Mouse (Mus musculus): ENCODE results near the gene Pitpnm1. TPM values are rescaled to one million over a fixed set of nuclear protein-coding genes. Genes with fewer than 3 reads are reported as not detected.
A peak's percentile ranks its signal among the peaks of the same experiment; 100 is the strongest.

Gene Pitpnm1
- polyA plus RNA-seq, 1 experiment, result 358 TPM

DNA sequence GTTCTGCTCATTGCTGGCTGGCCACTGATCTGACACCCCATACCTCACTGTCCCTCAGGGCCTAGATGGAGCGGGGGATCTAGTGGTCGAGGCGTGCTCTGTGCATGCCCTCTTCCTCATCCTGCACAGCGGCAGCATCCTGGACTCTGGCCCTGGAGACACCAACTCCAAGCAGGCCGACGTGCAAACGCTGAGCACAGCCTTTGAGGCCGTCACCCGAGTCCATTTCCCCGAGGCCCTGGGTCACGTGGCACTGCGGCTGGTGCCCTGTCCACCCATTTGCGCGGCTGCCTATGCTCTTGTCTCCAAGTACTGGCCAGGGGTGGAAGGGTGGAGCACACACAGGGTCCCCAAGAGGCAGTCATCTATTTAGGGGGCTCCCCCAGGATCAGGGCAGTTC is 6.9 kb downstream of the Pitpnm1 start:
- peaks cover 1% of the 10 kb centered on the region; the same call in 1 of the 2 replicates for H3K4me1 ChIP-seq (ENCODE audit: control insufficient read depth, insufficient read depth, insufficient read length)
- WGBS, result 94% methylated on average over 14 of the region's 14 CpGs
- TF ChIP-seq CTCF (IDR thresholded peaks at IDR 0.05; ENCODE audit: extremely low read depth, insufficient read depth, insufficient read length, insufficient replicate concordance) (no peak), POLR2A (IDR thresholded peaks at IDR 0.05; ENCODE audit: low read depth, low read length) (no peak)
- H3K4me3 ChIP-seq (ENCODE audit: extremely low read depth, insufficient read depth, insufficient read length), result no peak overlapping the region
- H3K36me3 ChIP-seq (ENCODE audit: control insufficient read depth, insufficient read depth, low read length), result peaks cover 50% of the 10 kb centered on the region
- DNase-seq (ENCODE audit: low read depth in 1 of 2, low spot score in 2 of 2), result no peak
- no peak overlapping the region for H3K27ac ChIP-seq (ENCODE audit: insufficient read depth, low read length)
- H3K27me3 ChIP-seq (ENCODE audit: control insufficient read depth, insufficient read depth, low read length), result no peaks in the 10 kb centered on the region

DNA sequence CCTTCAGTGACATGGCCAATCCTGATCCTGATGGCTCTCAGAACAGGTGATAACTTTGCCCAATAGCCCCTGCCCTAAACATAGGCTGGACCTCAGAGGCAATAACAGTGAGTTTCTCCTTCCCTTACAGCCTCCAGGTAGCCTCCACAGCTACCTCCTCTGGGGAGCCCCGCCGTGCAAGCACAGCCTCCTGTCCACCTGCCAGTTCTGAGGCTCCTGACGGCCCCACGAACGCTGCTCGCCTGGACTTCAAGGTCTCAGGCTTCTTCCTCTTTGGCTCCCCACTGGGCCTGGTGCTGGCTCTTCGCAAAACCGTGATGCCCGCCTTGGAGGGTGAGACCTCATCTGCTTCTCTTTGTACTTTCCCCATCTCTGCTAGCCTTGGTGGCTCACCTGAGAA is 8.7 kb downstream of the Pitpnm1 start:
- H3K27me3 ChIP-seq (ENCODE audit: control insufficient read depth, insufficient read depth, low read length), result no peaks in the 10 kb centered on the region
- no peak for DNase-seq (ENCODE audit: low read depth in 1 of 2, low spot score in 2 of 2)
- no peak overlapping the region for H3K27ac ChIP-seq (ENCODE audit: insufficient read depth, low read length)
- H3K4me3 ChIP-seq (ENCODE audit: extremely low read depth, insufficient read depth, insufficient read length), result no peak overlapping the region
- 88% methylated on average over 9 of the region's 9 CpGs for WGBS
- TF ChIP-seq POLR2A (IDR thresholded peaks at IDR 0.05; ENCODE audit: low read depth, low read length) (no peak), CTCF (IDR thresholded peaks at IDR 0.05; ENCODE audit: extremely low read depth, insufficient read depth, insufficient read length, insufficient replicate concordance) (no peak)
- H3K4me1 ChIP-seq (ENCODE audit: control insufficient read depth, insufficient read depth, insufficient read length), result peaks cover 4% of the 10 kb centered on the region; the same call in 1 of the 2 replicates
- peaks cover 52% of the 10 kb centered on the region for H3K36me3 ChIP-seq (ENCODE audit: control insufficient read depth, insufficient read depth, low read length)

DNA sequence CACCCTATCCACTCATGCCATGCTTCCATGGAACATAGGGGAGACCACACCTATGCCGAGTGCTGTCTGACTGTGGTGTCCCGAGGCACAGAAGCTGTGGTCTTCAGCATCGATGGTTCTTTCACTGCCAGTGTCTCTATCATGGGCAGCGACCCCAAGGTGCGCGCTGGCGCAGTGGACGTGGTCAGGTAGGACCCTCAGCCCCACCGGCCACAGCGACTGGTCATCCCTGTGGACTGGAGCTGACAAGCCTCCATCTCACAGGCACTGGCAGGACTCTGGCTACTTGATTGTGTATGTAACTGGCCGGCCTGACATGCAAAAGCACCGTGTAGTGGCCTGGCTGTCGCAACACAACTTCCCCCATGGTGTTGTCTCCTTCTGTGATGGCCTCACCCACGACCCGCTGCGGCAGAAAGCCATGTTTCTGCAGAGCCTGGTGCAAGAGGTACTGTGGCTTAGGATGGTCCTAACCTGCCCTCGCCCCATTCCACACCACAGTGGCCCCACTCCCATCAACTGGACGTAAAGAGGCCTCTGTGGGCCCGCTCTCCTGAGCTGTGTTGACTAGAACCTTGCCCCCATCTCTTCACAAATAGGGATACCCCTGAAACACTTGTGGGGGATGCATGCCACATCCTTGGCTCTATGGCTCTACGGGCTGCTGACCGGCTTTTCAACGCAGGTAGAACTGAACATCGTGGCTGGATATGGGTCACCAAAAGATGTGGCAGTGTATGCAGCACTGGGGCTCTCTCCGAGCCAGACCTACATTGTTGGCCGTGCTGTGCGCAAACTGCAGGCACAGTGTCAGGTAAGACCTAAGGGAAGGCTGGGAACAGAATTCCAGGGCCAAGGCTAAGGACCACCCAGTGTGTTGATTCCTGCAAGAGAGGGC is 12.5 kb downstream of the Pitpnm1 start:
- Histone ChIP-seq H3K27ac (ENCODE audit: insufficient read depth, low read length) (peak overlapping the region; percentile 95), H3K4me3 (ENCODE audit: extremely low read depth, insufficient read depth, insufficient read length) (no peak overlapping the region), H3K4me1 (ENCODE audit: control insufficient read depth, insufficient read depth, insufficient read length) (peaks cover 23% of the 10 kb centered on the region), H3K27me3 (ENCODE audit: control insufficient read depth, insufficient read depth, low read length) (no peaks in the 10 kb centered on the region), H3K36me3 (ENCODE audit: control insufficient read depth, insufficient read depth, low read length) (peaks cover 47% of the 10 kb centered on the region)
- 93% methylated on average over 26 of the region's 26 CpGs for WGBS
- no peak for DNase-seq (ENCODE audit: low read depth in 1 of 2, low spot score in 2 of 2)
- TF ChIP-seq CTCF (IDR thresholded peaks at IDR 0.05; ENCODE audit: extremely low read depth, insufficient read depth, insufficient read length, insufficient replicate concordance), result no peak
- no peak for TF ChIP-seq POLR2A (IDR thresholded peaks at IDR 0.05; ENCODE audit: low read depth, low read length)

DNA sequence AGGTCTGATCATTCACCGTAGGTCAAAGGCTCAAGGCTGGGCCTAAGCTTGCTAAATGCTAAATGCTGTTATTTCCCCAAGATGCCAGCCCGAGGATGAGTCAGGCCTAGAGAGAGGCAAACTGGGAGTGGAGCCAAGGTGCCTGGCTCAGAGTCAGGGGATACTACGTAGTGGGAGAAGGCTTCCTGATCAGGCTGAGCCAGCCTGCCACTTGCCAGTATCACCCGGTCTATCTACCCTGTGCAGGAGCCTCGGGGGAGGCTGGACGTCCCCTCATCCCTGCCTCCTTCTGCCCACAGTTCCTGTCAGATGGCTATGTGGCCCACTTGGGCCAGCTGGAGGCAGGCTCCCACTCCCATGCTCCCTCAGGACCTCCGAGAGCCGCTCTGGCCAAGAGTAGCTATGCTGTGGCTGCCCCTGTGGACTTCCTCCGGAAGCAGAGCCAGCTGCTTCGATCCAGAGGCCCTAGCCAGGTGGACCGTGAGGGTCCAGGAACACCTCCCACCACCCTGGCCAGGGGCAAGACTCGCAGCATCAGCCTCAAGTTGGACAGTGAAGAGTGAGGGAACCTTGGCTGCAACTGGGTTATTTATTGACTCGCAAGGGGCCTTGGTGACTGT is 13.5 kb downstream of the Pitpnm1 start:
- Histone ChIP-seq H3K27me3 (ENCODE audit: control insufficient read depth, insufficient read depth, low read length) (no peaks in the 10 kb centered on the region), H3K4me3 (ENCODE audit: extremely low read depth, insufficient read depth, insufficient read length) (no peak overlapping the region), H3K36me3 (ENCODE audit: control insufficient read depth, insufficient read depth, low read length) (peaks cover 44% of the 10 kb centered on the region), H3K27ac (ENCODE audit: insufficient read depth, low read length) (peak overlapping the region; percentile 95), H3K4me1 (ENCODE audit: control insufficient read depth, insufficient read depth, insufficient read length) (peaks cover 27% of the 10 kb centered on the region)
- peak in 1 of 2 experiments; percentile 35 for DNase-seq (ENCODE audit: low read depth in 1 of 2, low spot score in 2 of 2)
- 6% methylated on average over 13 of the region's 13 CpGs for WGBS
- no peak for TF ChIP-seq CTCF (IDR thresholded peaks at IDR 0.05; ENCODE audit: extremely low read depth, insufficient read depth, insufficient read length, insufficient replicate concordance)
- TF ChIP-seq POLR2A (IDR thresholded peaks at IDR 0.05; ENCODE audit: low read depth, low read length), result no peak

DNA sequence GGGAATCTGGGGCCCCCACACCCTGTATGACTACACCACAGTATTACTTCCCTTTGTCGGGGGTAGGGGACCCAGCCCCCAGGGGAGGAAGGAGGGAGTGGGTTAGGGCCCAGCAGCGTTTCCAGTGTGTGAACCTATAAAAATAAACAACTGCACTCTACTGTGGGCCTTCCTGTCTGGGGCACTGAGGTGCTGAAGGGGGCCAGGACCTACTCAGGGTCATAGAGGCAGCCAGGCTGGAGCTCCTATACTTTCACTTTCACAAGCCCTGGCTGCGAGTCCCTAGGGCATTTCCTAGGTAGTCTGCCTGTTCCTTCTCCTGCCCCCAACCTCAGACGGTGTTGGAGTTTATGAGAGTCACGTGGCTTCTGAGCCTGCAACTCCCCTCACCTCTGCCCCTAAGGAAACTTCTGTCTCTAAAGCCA is 14.0 kb downstream of the Pitpnm1 start:
- Histone ChIP-seq H3K4me3 (ENCODE audit: extremely low read depth, insufficient read depth, insufficient read length) (no peak overlapping the region), H3K36me3 (ENCODE audit: control insufficient read depth, insufficient read depth, low read length) (peaks cover 41% of the 10 kb centered on the region), H3K27ac (ENCODE audit: insufficient read depth, low read length) (peak overlapping the region; percentile 95), H3K27me3 (ENCODE audit: control insufficient read depth, insufficient read depth, low read length) (no peaks in the 10 kb centered on the region), H3K4me1 (ENCODE audit: control insufficient read depth, insufficient read depth, insufficient read length) (peaks cover 27% of the 10 kb centered on the region)
- peak in 1 of 2 experiments; percentile 69 for DNase-seq (ENCODE audit: low read depth in 1 of 2, low spot score in 2 of 2)
- TF ChIP-seq POLR2A (IDR thresholded peaks at IDR 0.05; ENCODE audit: low read depth, low read length) (no peak), CTCF (IDR thresholded peaks at IDR 0.05; ENCODE audit: extremely low read depth, insufficient read depth, insufficient read length, insufficient replicate concordance) (no peak)
- under 1% methylated on average over 5 of the region's 5 CpGs for WGBS

DNA sequence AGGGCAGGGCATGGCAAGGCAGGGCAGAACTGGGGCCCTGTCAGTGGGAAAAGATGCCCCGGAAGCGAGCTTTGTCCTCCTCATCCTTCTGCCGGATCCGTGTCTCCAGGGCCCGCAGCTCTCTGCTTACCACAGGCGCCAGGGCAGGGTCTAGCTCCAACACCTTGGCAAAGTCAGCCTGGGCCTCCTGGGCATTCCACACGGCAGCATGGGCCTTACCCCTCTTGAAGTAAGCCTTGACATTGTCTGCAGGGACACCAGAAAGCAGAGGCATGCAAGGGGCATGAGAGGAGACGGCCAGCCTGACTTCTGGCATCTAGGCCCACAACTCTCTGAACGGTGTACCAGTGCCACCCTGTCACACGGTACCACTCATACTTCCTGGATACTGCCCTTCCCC is 14.8 kb downstream of the Pitpnm1 start:
- no peak overlapping the region for H3K4me3 ChIP-seq (ENCODE audit: extremely low read depth, insufficient read depth, insufficient read length)
- peak overlapping the region; percentile 95 for H3K27ac ChIP-seq (ENCODE audit: insufficient read depth, low read length)
- peaks cover 41% of the 10 kb centered on the region for H3K36me3 ChIP-seq (ENCODE audit: control insufficient read depth, insufficient read depth, low read length)
- H3K27me3 ChIP-seq (ENCODE audit: control insufficient read depth, insufficient read depth, low read length), result no peaks in the 10 kb centered on the region
- no peak for TF ChIP-seq CTCF (IDR thresholded peaks at IDR 0.05; ENCODE audit: extremely low read depth, insufficient read depth, insufficient read length, insufficient replicate concordance)
- no peak for TF ChIP-seq POLR2A (IDR thresholded peaks at IDR 0.05; ENCODE audit: low read depth, low read length)
- no peak for DNase-seq (ENCODE audit: low read depth in 1 of 2, low spot score in 2 of 2)
- 78% methylated on average over 10 of the region's 10 CpGs for WGBS
- H3K4me1 ChIP-seq (ENCODE audit: control insufficient read depth, insufficient read depth, insufficient read length), result peaks cover 27% of the 10 kb centered on the region
